Mouse (Mus musculus): Measurements from ENCODE around the gene Eif4h.

DNA sequence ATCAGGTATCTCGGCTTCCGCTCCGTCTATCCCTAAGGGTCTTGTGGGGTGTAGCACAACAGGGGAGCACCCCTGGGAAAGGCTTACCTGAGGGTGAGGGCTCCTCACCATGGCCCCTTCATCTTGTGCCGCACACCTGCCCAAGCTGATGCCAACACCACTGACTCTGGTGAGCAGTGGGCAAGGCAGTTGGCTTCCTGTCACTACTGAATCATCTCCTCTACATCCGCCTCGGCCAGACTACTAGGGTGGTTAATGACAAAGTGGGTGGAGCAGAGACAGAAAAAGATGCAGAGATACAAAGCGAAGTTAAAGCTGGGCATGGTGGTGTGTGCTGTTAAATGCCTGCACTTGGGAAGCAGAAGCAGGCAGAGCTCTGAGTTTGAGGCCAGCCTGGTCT is 24.5 kb downstream of the Eif4h start, which contains the start of gene Lat2:
- TF ChIP-seq CTCF (IDR thresholded peaks at IDR 0.05; ENCODE audit: low read depth) (no peak), EP300 (IDR thresholded peaks at IDR 0.05; ENCODE audit: low read depth) (no peak)
